Mouse (Mus musculus): Measurements from ENCODE around the gene Gm20481.

GRCm38 (mm10) chr17:35020551-35020950 lies 50.8 kb downstream of the Gm20481 start:
- TF ChIP-seq CTCF (IDR thresholded peaks at IDR 0.05; ENCODE audit: low read depth, low read length) (no peak), POLR2A (IDR thresholded peaks at IDR 0.05; ENCODE audit: insufficient read depth, low read length) (no peak)

All from ES-Bruce4 (cell line).